Mouse (Mus musculus): ENCODE data around the gene Snrnp200.

DNA sequence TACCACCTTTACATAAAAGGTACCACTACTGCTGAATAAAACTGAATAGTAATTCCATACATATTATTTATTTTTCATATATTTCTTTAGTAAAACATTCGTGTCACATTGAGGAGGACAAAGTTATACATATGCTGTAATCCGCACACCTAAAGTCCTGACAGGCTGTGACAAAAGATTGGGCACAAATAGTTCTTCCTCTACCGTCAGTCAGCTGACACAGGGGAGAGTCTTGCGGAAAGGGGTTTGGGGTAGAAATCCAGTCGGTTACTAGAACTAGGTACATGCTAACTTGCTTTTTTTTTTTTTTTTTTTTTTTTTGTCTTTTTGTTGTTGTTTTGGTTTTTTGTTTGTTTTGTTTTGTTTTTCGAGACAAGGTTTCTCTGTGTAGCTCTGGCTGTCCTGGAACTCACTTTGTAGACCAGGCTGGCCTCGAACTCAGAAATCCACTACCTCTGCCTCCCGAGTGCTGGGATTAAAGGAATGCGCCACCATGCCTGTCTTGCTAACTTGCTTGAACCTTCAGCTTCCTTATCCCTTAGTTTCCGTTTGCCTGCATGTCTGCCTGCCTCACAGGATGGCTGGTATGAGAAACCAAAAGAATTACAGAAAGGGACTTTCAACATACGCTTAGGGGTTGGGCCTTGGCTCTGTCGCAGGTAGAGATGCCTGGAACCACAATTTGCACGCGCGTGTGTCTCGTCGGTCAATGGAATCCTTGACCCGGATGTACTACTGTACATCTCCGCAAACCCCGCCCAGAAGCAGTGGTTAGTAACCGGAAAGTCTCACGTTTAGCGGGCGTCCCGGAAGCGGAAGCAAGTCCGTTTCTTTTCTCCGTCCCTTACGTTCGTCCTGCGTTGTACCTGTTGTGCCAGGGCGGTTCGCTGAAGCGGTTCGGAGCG is at the start of gene Snrnp200, which contains the start of gene 1810024B03Rik:
- no peak for TF ChIP-seq CTCF (IDR thresholded peaks at IDR 0.05; ENCODE audit: insufficient read depth, low read length)
- TF ChIP-seq POLR2A (IDR thresholded peaks at IDR 0.05; ENCODE audit: borderline replicate concordance, extremely low read depth, low read depth, low read length) = peak; percentile 93; the same call in 1 of the 2 replicates

Data from lung, adult 2 months (tissue).